Mouse (Mus musculus) ES-E14 (cell line): ENCODE results near the gene Acaa1a. TPM values are rescaled to one million over a fixed set of nuclear protein-coding genes. Genes with fewer than 3 reads are reported as not detected.

ENCODE experiments used
- DNase-seq: peaks from one replicate; pipeline ENCODE4 v3.0.0-alpha.2; 2013; ENCODE audit warnings: low read depth, low spot score
- H3K27ac ChIP-seq: 2 replicates; pipeline ENCODE4 v1.5.1; 2012; ENCODE audit warnings: low read depth, mild to moderate bottlenecking, low read length, moderate library complexity, mixed read lengths; ENCODE audit not compliant: poor library complexity, insufficient read depth, severe bottlenecking
- H3K36me3 ChIP-seq: 2 replicates; pipeline ENCODE4 v1.6.1; 2012; ENCODE audit warnings: mild to moderate bottlenecking, low read length, moderate library complexity, mixed read lengths; ENCODE audit not compliant: control insufficient read depth, poor library complexity, insufficient read depth, severe bottlenecking
- H3K4me1 ChIP-seq, 2 experiments: fragments of 150-350 bp in 1 of 2; sonication (generic) in 1 of 2; 2 replicates each; pipeline ENCODE4 v1.6.1; 2012; ENCODE audit warnings: low read length in 2 of 2, mild to moderate bottlenecking in 1 of 2, mixed read lengths in 1 of 2; ENCODE audit not compliant: control insufficient read depth in 2 of 2, insufficient read depth in 2 of 2, poor library complexity in 1 of 2
- H3K4me3 ChIP-seq, 2 experiments: fragments of 150-350 bp in 1 of 2; sonication (generic) in 1 of 2; 2 replicates each; pipeline ENCODE4 v1.5.1; 2012; ENCODE audit warnings: low read length in 2 of 2, low read depth in 1 of 2, mild to moderate bottlenecking in 1 of 2, mixed read lengths in 1 of 2; ENCODE audit not compliant: insufficient read depth in 1 of 2, poor library complexity in 1 of 2, severe bottlenecking in 1 of 2
- H3K9ac ChIP-seq: 2 replicates; pipeline ENCODE4 v1.6.1; 2012; ENCODE audit warnings: low read depth, mild to moderate bottlenecking, low read length, mixed read lengths; ENCODE audit not compliant: poor library complexity, insufficient read depth, severe bottlenecking
- H3K9me3 ChIP-seq: fragments of 150-350 bp; sonication (generic); 2 replicates; pipeline ENCODE4 v1.6.1; 2012; ENCODE audit warnings: low read depth, mild to moderate bottlenecking, low read length; ENCODE audit not compliant: control insufficient read depth, insufficient read depth
- CHD2 ChIP-seq: IDR thresholded peaks from 2 replicates; pipeline ENCODE4 v1.6.1; 2014; ENCODE audit warnings: mild to moderate bottlenecking, low read depth, low read length, inconsistent platforms
- HCFC1 ChIP-seq: IDR thresholded peaks from 2 replicates; pipeline ENCODE4 v1.6.1; 2012; ENCODE audit warnings: low read length, inconsistent platforms, borderline replicate concordance; ENCODE audit not compliant: insufficient read depth
- MAFK ChIP-seq: IDR thresholded peaks from 2 replicates; pipeline ENCODE4 v1.6.1; 2014; ENCODE audit warnings: mild to moderate bottlenecking, low read depth, low read length, inconsistent platforms; ENCODE audit not compliant: insufficient read depth
- ZC3H11A ChIP-seq: IDR thresholded peaks from 2 replicates; pipeline ENCODE4 v1.6.1; 2012; ENCODE audit warnings: low read depth, mild to moderate bottlenecking, inconsistent platforms, low read length, borderline replicate concordance
- ZNF384 ChIP-seq: IDR thresholded peaks from 2 replicates; pipeline ENCODE4 v1.6.1; 2012; ENCODE audit warnings: low read depth, low read length, inconsistent platforms
- in situ Hi-C, 2 experiments: fragments of 600-800 bp; cut with MboI; formaldehyde crosslinking; loops; one replicate each; pipeline ENCODE4 v1.15.1; 2025; ENCODE audit warnings: low sequenced_read_pairs in 2 of 2, inconsistent platforms in 1 of 2; ENCODE audit not compliant: unreplicated experiment in 2 of 2
- total RNA-seq: library from RNA; depleted of rRNA; stranded (reverse); fragments of 300-350 nt; gene quantifications from 2 replicates; pipeline ENCODE4 v1.2.3, GENCODE M21; 2012

Acaa1a gene
- total RNA-seq, 1 experiment, result 54.9 TPM

DNA sequence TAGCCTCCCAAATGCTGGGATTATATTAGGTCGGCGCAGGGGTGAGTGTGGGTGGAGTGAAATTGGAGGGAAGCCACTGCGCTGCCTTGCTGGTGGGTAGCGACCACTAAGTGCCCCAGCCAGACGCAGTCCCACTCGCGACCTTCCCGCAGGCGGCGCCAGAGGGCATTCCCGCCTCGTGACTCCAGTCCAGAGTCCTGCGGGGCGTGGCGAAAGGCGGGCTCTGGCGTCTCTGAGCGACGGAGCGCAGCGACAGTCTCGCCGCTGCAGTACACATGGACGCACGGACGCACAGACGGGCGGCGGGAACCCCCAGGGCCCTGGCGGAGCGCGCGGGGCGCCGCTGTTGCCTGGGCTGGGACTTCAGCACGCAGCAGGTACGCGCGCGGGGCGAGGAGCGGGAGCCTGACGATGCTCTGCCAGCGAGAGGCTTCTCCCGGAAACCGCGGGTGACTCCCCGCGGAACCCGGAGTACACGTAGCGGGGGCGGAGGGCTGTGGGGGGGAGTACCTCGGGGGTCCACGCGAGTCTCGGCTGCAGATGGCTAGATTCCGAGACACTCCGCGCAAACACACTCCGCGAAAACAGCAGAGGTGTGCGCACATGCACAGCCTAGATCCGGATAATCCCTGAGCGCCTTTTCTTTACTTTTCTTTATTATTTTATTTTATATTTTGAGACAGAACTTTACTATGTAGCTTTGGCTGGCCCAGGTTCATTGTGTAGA, 18.0 kb downstream of the Acaa1a start, which contains the start of gene Xylb:
Gene Xylb, plus strand, starts transcription at position 51 of the 727 bp plus-strand sequence.
- no peak within 1 kb of the TSS for H3K27ac ChIP-seq
- in situ Hi-C loops, result no loop called here
- H3K4me3 ChIP-seq, result peak within 1 kb of the TSS; percentile 75 to 81

DNA sequence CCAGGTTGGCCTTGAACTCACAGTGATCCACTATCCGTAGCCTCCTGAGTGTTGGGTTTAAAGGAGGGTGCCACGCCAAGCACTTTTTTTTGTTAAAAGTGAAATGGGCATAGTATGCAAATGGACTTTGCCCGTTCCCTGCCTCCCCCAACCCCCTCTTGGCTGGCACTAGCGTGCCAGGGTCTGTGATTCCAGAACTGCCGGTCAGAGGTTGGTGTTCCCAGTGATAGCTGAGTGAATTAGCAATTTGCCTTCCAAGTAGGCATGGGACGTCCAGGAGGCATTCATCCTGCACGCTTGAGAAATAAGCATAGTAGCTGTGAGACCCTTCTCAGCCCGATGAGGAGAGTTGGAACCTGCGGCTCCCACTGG, 18.6 kb downstream of the Acaa1a start:
- DNase-seq, result no peak
- Histone ChIP-seq H3K9me3 (no peaks in the 10 kb centered on the region), H3K4me1 (0 out of 4 replicates have a peak, but pooled peaks cover 0 to 2% of the 10 kb centered on the region in 2 experiments), H3K4me3 (peak overlapping the region; percentile 75 to 81), H3K9ac (peak overlapping the region; percentile 41; the same call in 1 of the 2 replicates), H3K27ac (no peak overlapping the region), H3K36me3 (peaks cover 14% of the 10 kb centered on the region)
- TF ChIP-seq ZC3H11A, result no peak
- TF ChIP-seq HCFC1, result no peak
- no peak for TF ChIP-seq MAFK
- TF ChIP-seq ZNF384, result no peak
- TF ChIP-seq CHD2, result no peak
- in situ Hi-C loops, result no loop called here

More for the DNA sequence above, 18.0 kb downstream of the Acaa1a start, which contains the start of gene Xylb:
- DNase-seq, result peak; percentile 92
- Histone ChIP-seq H3K36me3 (peaks cover 8% of the 10 kb centered on the region; the same call in 1 of the 2 replicates), H3K9ac (peak within 1 kb of the TSS; percentile 81), H3K4me1 (0 out of 4 replicates have a peak, but pooled peaks cover 0 to 2% of the 10 kb centered on the region in 2 experiments), H3K9me3 (no peaks in the 10 kb centered on the region)
- no peak for TF ChIP-seq ZNF384
- no peak for TF ChIP-seq ZC3H11A
- peak; percentile 19; the same call in 1 of the 2 replicates for TF ChIP-seq HCFC1

DNA sequence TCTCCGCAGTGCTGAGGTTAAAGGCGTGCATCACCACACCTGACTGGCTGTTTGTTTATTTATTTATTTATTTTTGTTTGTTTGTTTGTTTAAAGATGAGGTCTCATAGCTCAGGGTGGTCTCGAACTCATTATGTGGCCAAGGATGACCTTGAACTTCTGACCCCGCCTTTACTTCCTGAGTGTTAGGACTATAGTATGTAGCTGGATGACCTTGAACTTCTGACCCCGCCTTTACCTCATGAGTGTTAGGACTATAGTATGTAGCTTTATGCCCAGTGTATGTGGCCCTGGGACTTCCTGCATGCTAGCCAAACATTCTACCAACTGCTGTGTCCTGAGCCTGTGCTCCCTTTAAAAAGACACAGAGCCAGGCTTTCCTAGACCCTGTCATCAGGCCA, 21.9 kb downstream of the Acaa1a start:
- TF ChIP-seq ZC3H11A (no peak), MAFK (no peak), HCFC1 (no peak), ZNF384 (no peak)
- no peaks in the 10 kb centered on the region for H3K9me3 ChIP-seq
- in situ Hi-C loops, result no loop called here

DNA sequence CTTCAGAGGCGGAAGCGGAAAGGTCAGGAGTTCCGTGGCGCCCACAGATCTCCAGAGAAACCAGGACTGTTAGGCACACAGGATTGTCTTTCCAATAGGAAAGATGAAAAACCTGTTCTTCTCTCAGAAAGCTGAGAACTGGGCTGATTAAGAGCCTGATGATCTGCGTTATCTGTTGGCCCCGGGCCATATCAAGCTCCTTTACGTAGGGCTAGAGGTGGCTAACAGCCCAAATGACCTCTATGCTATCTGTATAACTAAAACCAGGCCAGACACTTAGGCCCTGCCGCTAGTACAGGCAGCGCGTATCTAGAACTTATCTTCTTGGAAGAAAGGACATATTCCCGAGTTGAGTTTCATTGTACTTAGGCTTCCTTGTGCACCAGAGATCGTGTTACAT, 23.8 kb downstream of the Acaa1a start:
- no peak overlapping the region for H3K9ac ChIP-seq
- H3K27ac ChIP-seq, result no peak overlapping the region
- 0 out of 4 replicates have a peak, but pooled peaks cover 0 to 2% of the 10 kb centered on the region in 2 experiments for H3K4me1 ChIP-seq
- DNase-seq, result no peak
- TF ChIP-seq ZC3H11A, result no peak
- in situ Hi-C loops, result no loop called here
- no peak overlapping the region for H3K4me3 ChIP-seq
- H3K9me3 ChIP-seq, result no peaks in the 10 kb centered on the region
- H3K36me3 ChIP-seq, result peaks cover 22% of the 10 kb centered on the region

More for the DNA sequence above, 21.9 kb downstream of the Acaa1a start:
- H3K27ac ChIP-seq, result no peak overlapping the region
- H3K9ac ChIP-seq, result no peak overlapping the region
- no peak overlapping the region for H3K4me3 ChIP-seq
- DNase-seq, result no peak
- peaks cover 15% of the 10 kb centered on the region for H3K36me3 ChIP-seq
- H3K4me1 ChIP-seq, result 0 out of 4 replicates have a peak, but pooled peaks cover 0 to 2% of the 10 kb centered on the region in 2 experiments
